Mouse (Mus musculus): ENCODE data around the gene Ankrd35. TPM values are rescaled to one million over a fixed set of nuclear protein-coding genes. Genes with fewer than 3 reads are reported as not detected.
"Not testable (repeated sequence)": the region's sequence is repeated elsewhere in the genome, so short reads cannot be mapped to it uniquely, and the experiment has no call there.

Ankrd35 gene
- polyA plus RNA-seq, 1 experiment = 2.5 TPM

DNA sequence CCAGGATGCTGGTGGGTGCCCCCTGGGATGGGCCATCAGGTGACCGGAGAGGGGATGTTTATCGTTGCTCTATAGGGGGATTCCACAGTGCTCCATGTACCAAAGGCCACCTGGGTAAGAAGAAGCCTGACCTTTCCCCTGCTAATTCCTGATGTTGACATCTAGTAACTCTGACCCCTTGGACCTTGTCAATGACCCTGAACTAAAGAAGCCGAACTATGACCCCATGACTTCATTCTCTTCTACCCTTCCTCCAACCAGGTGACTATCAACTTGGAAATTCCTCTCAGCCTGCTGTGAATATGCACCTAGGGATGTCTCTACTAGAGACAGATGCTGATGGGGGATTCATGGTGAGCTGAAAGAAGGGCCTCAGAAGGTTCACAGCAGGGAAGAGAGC is 22.6 kb upstream of the Ankrd35 start:
- TF ChIP-seq CTCF (IDR thresholded peaks at IDR 0.05; ENCODE audit: borderline replicate concordance, extremely low read depth, insufficient read depth, insufficient read length) (no peak), POLR2A (IDR thresholded peaks at IDR 0.05; ENCODE audit: borderline replicate concordance, extremely low read depth, insufficient read depth, insufficient read length, poor library complexity, severe bottlenecking) (no peak)
- DNase-seq (ENCODE audit: low read depth) = no peak

- no peak for DNase-seq (ENCODE audit: low read depth)
- TF ChIP-seq CTCF (IDR thresholded peaks at IDR 0.05; ENCODE audit: borderline replicate concordance, extremely low read depth, insufficient read depth, insufficient read length) (no peak), POLR2A (IDR thresholded peaks at IDR 0.05; ENCODE audit: borderline replicate concordance, extremely low read depth, insufficient read depth, insufficient read length, poor library complexity, severe bottlenecking) (no peak)
Measured at GRCm38 (mm10) chr3:96660901-96661300, 9.0 kb upstream of the Ankrd35 start.

- TF ChIP-seq POLR2A (IDR thresholded peaks at IDR 0.05; ENCODE audit: borderline replicate concordance, extremely low read depth, insufficient read depth, insufficient read length, poor library complexity, severe bottlenecking) (no peak), CTCF (IDR thresholded peaks at IDR 0.05; ENCODE audit: borderline replicate concordance, extremely low read depth, insufficient read depth, insufficient read length) (no peak)
- peak; percentile 20 for DNase-seq (ENCODE audit: low read depth)
Measured at GRCm38 (mm10) chr3:96662731-96663316, 7.1 kb upstream of the Ankrd35 start.

GRCm38 (mm10) chr3:96663432-96664239 is 6.3 kb upstream of the Ankrd35 start:
- peak; percentile 92 for DNase-seq (ENCODE audit: low read depth)
- peak; percentile 89 for TF ChIP-seq CTCF (IDR thresholded peaks at IDR 0.05; ENCODE audit: borderline replicate concordance, extremely low read depth, insufficient read depth, insufficient read length)
- no peak for TF ChIP-seq POLR2A (IDR thresholded peaks at IDR 0.05; ENCODE audit: borderline replicate concordance, extremely low read depth, insufficient read depth, insufficient read length, poor library complexity, severe bottlenecking)

DNA sequence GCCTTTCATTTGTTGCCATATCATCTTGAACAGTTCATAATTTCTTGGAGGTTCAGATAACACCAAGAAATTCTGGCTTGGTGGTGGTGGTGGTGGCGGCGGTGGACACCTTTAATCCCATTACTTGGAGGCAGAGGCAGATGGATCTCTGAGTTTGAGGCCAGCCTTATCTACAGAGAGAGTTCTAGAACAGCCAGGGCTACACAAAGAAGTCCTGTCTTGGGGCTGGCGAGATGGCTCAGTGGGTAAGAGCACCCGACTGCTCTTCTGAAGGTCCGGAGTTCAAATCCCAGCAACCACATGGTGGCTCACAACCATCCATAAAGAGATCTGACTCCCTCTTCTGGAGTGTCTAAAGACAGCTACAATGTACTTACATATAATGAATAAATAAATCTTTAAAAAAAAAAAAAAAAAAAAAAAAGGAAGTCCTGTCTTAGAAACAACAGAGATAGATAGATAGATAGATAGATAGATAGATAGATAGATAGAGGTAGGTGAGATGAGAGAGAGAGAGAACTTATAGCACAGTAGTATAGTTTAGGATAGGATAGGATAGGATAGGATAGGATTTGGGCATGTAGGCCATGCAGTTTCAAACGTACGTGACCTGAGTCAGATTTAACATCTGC is 4.1 kb upstream of the Ankrd35 start:
- not testable (repeated sequence) for DNase-seq (ENCODE audit: low read depth)

DNA sequence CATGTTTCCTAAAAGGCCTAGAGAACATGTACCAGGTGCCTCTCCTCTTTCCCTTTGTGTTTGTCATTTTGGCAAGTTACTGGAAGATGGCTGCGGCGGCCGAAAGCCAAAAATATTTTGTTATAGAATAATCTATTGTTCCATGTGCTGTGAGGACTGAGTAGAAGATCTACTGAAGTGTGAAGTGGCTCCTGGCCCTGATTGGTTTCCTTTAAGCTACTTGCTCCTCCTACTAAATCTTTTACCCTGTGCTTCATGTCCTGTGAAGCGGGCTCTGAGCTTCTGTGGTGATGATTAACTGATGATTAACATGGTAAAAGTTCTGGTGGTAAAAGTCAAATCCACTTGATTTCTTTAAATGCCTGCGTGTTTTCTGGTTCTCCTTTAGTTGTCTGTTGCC is 3.0 kb upstream of the Ankrd35 start:
- TF ChIP-seq CTCF (IDR thresholded peaks at IDR 0.05; ENCODE audit: borderline replicate concordance, extremely low read depth, insufficient read depth, insufficient read length) (no peak), POLR2A (IDR thresholded peaks at IDR 0.05; ENCODE audit: borderline replicate concordance, extremely low read depth, insufficient read depth, insufficient read length, poor library complexity, severe bottlenecking) (no peak)
- no peak for DNase-seq (ENCODE audit: low read depth)

DNA sequence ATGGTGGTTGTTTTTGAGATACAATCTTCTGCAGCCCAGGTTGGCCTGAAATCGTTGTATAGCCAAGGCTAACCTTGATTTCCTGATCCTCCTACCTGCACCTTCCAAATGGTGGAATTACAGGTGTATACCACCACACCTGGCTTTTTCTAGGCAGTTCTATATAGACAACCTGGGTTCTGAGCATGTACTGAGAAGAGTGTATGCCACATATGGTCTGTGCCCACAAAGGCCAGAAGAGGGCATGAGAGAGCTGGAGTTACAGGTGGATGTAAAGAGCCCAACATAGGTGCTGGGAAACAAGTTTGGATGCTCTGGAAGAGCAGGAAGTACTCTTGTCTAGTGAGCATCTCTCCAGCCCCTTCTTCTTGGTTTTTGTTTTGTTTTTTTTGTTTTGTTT is 2.6 kb upstream of the Ankrd35 start:
- DNase-seq (ENCODE audit: low read depth) = no peak
- no peak for TF ChIP-seq POLR2A (IDR thresholded peaks at IDR 0.05; ENCODE audit: borderline replicate concordance, extremely low read depth, insufficient read depth, insufficient read length, poor library complexity, severe bottlenecking)
- peak; percentile 41; the same call in 1 of the 2 replicates for TF ChIP-seq CTCF (IDR thresholded peaks at IDR 0.05; ENCODE audit: borderline replicate concordance, extremely low read depth, insufficient read depth, insufficient read length)

DNA sequence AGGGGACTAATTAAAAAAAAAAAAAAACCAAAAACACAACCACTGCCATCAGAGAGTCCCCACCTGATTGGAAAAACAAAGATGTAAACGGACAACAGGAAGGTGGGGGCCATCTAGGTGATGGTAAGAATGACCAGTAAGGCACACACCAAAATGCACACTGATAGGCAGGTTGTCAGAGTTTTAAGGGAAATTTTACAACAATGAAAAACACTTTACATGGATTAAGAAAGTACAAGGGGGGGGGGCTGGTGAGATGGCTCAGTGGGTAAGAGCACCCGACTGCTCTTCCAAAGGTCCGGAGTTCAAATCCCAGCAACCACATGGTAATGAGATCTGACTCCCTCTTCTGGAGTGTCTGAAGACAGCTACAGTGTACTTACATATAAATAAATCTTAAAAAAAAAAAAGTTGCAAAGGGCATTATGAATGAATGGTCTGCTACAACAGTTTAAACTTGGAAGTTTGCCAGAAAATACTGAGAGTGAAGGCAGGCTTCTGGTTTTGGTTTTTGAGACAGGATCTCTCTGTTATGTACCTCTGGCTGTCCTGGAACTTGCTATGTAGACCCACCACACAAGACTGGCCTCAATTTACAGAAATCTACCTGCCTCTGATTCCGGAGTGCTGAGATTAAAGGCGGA is 1.4 kb upstream of the Ankrd35 start:
- no peak for TF ChIP-seq CTCF (IDR thresholded peaks at IDR 0.05; ENCODE audit: borderline replicate concordance, extremely low read depth, insufficient read depth, insufficient read length)
- TF ChIP-seq POLR2A (IDR thresholded peaks at IDR 0.05; ENCODE audit: borderline replicate concordance, extremely low read depth, insufficient read depth, insufficient read length, poor library complexity, severe bottlenecking) = no peak
- DNase-seq (ENCODE audit: low read depth) = no peak

DNA sequence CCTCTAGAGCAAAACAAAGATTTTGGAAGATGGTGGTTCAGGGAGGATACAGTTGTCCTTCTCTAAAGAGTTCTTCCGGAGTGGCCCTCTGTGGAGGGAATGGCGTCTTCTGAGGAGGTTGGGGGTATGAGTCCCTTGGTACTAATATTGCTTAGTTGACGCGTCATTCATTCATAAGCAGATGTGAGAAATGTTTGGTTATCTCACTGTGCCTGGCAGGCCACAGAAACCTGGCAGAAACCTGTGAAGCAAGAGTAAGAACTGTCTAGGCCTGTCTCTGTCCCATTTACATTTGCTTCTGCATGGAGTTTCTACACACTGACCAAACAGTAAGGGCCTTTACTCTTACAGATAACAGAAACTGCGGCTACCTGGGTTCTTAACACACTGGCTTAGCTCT is 1.6 kb downstream of the Ankrd35 start:
- no peak for DNase-seq (ENCODE audit: low read depth)
- TF ChIP-seq POLR2A (IDR thresholded peaks at IDR 0.05; ENCODE audit: borderline replicate concordance, extremely low read depth, insufficient read depth, insufficient read length, poor library complexity, severe bottlenecking) = no peak
- no peak for TF ChIP-seq CTCF (IDR thresholded peaks at IDR 0.05; ENCODE audit: borderline replicate concordance, extremely low read depth, insufficient read depth, insufficient read length)

GRCm38 (mm10) chr3:96673514-96673913 is 3.6 kb downstream of the Ankrd35 start:
- no peak for DNase-seq (ENCODE audit: low read depth)
- TF ChIP-seq CTCF (IDR thresholded peaks at IDR 0.05; ENCODE audit: borderline replicate concordance, extremely low read depth, insufficient read depth, insufficient read length) (no peak), POLR2A (IDR thresholded peaks at IDR 0.05; ENCODE audit: borderline replicate concordance, extremely low read depth, insufficient read depth, insufficient read length, poor library complexity, severe bottlenecking) (no peak)

- DNase-seq (ENCODE audit: low read depth) = no peak
- TF ChIP-seq CTCF (IDR thresholded peaks at IDR 0.05; ENCODE audit: borderline replicate concordance, extremely low read depth, insufficient read depth, insufficient read length) (no peak), POLR2A (IDR thresholded peaks at IDR 0.05; ENCODE audit: borderline replicate concordance, extremely low read depth, insufficient read depth, insufficient read length, poor library complexity, severe bottlenecking) (no peak)
Measured at GRCm38 (mm10) chr3:96674442-96674841, 4.5 kb downstream of the Ankrd35 start.
